Mouse (Mus musculus) limb, embryonic 14.5 days (tissue): ENCODE data around the gene Pip4k2a. TPM values are rescaled to one million over a fixed set of nuclear protein-coding genes. Genes with fewer than 3 reads are reported as not detected.

Source experiments
- ATAC-seq: fragments of 200-750 bp; cut with Nextera tagmentation; 2 replicates; pipeline ENCODE4 v1.8.0; 2017; ENCODE audit warnings: low read depth, moderate number of reproducible peaks, moderate TSS enrichment; ENCODE audit not compliant: low FRiP score
- DNase-seq: peaks from one replicate; pipeline ENCODE4 v3.0.0-alpha.2; 2015; ENCODE audit warnings: low spot score
- H3K27ac ChIP-seq: fragments of 300-500 bp; sonication (generic); replicated peaks from 2 replicates; pipeline ENCODE4 v1.5.1; 2014; ENCODE audit warnings: low read depth, mild to moderate bottlenecking, low read length, moderate library complexity, mixed read lengths
- H3K27me3 ChIP-seq: fragments of 300-500 bp; sonication (generic); 2 replicates; pipeline ENCODE4 v1.6.1; 2014; ENCODE audit warnings: low read length, mixed read lengths; ENCODE audit not compliant: control insufficient read depth, insufficient read depth
- H3K36me3 ChIP-seq: fragments of 300-500 bp; sonication (generic); 2 replicates; pipeline ENCODE4 v1.6.1; 2014; ENCODE audit warnings: mild to moderate bottlenecking, low read length, moderate library complexity, mixed read lengths; ENCODE audit not compliant: control insufficient read depth, insufficient read depth
- H3K4me1 ChIP-seq: fragments of 300-500 bp; sonication (generic); 2 replicates; pipeline ENCODE4 v1.6.1; 2014; ENCODE audit warnings: antibody characterized with exemption, low read length, mixed read lengths; ENCODE audit not compliant: control insufficient read depth, insufficient read depth
- H3K4me2 ChIP-seq: fragments of 300-500 bp; sonication (generic); replicated peaks from 2 replicates; pipeline ENCODE4 v1.6.1; 2014; ENCODE audit warnings: low read depth, mild to moderate bottlenecking, low read length, moderate library complexity; ENCODE audit not compliant: severe bottlenecking
- H3K4me3 ChIP-seq: fragments of 300-500 bp; sonication (generic); replicated peaks from 2 replicates; pipeline ENCODE4 v1.5.1; 2014; ENCODE audit warnings: low read length
- H3K9ac ChIP-seq: fragments of 300-500 bp; sonication (generic); 2 replicates; pipeline ENCODE4 v1.6.1; 2014; ENCODE audit warnings: mild to moderate bottlenecking, low read depth, low read length, moderate library complexity; ENCODE audit not compliant: severe bottlenecking
- H3K9me3 ChIP-seq: fragments of 300-500 bp; sonication (generic); 2 replicates; pipeline ENCODE4 v1.6.1; 2016; ENCODE audit warnings: low read length; ENCODE audit not compliant: control insufficient read depth
- POLR2A ChIP-seq: fragments of 200-500 bp; IDR thresholded peaks from 2 replicates; pipeline ENCODE4 v1.8.0; 2012; ENCODE audit warnings: inconsistent platforms, mild to moderate bottlenecking, moderate library complexity, borderline replicate concordance; ENCODE audit not compliant: insufficient read depth, insufficient read length; ENCODE audit errors: extremely low read depth
- WGBS: fragments of 180-500 bp; shearing (Covaris S2); extraction: QIAGEN DNeasy Blood & Tissue Kit; methylation state at CpG from one replicate; pipeline ENCODE4 v1.1.7; 2014; 5-methylcytosine and 5-hydroxymethylcytosine counted together
- polyA plus RNA-seq, 2 experiments: library from polyadenylated mRNA; depleted of rRNA in 1 of 2; stranded (reverse) in 1 of 2; unstranded in 1 of 2; fragments of >200 nt; fragmentation: Nextera tagmentation in 1 of 2; extraction: Ambion mirVana in 1 of 2; gene quantifications; 2 replicates each; pipeline versions ENCODE4 v1.2.1 to v1.2.3; 2012 to 2014

Gene Pip4k2a
- polyA plus RNA-seq, 2 experiments, result 12.1 to 13.2 TPM

- DNase-seq, result no peak
- Histone ChIP-seq H3K4me3 (no peak overlapping the region), H3K4me1 (peaks cover 10% of the 10 kb centered on the region; the same call in 1 of the 2 replicates), H3K36me3 (no peaks in the 10 kb centered on the region), H3K4me2 (no peak overlapping the region), H3K9me3 (no peaks in the 10 kb centered on the region), H3K27me3 (no peaks in the 10 kb centered on the region), H3K27ac (no peak overlapping the region), H3K9ac (no peak overlapping the region)
- 29% methylated on average over 3 of the region's 3 CpGs for WGBS
- no peak for ATAC-seq
- no peak for TF ChIP-seq POLR2A
Measured at GRCm38 (mm10) chr2:18913642-18914041, 84.3 kb downstream of the Pip4k2a start.

GRCm38 (mm10) chr2:18911251-18911934, 86.5 kb downstream of the Pip4k2a start:
- Histone ChIP-seq H3K36me3 (no peaks in the 10 kb centered on the region), H3K4me3 (no peak overlapping the region), H3K9me3 (no peaks in the 10 kb centered on the region), H3K4me1 (peaks cover 9% of the 10 kb centered on the region; the same call in 1 of the 2 replicates), H3K4me2 (no peak overlapping the region), H3K9ac (no peak overlapping the region), H3K27ac (no peak overlapping the region), H3K27me3 (no peaks in the 10 kb centered on the region)
- no peak for DNase-seq
- TF ChIP-seq POLR2A, result no peak
- WGBS, result 89% methylated on average over 6 of the region's 6 CpGs
- ATAC-seq, result no peak

- Histone ChIP-seq H3K27ac (no peak overlapping the region), H3K4me1 (peaks cover 6% of the 10 kb centered on the region; the same call in 1 of the 2 replicates), H3K4me3 (no peak overlapping the region), H3K9me3 (no peaks in the 10 kb centered on the region), H3K27me3 (no peaks in the 10 kb centered on the region), H3K36me3 (no peaks in the 10 kb centered on the region), H3K9ac (no peak overlapping the region), H3K4me2 (no peak overlapping the region)
- ATAC-seq (no peak), DNase-seq (no peak)
- 82% methylated on average over 6 of the region's 6 CpGs for WGBS
- no peak for TF ChIP-seq POLR2A
Measured at GRCm38 (mm10) chr2:18910209-18910608, 87.7 kb downstream of the Pip4k2a start.

- no peak overlapping the region for H3K9ac ChIP-seq
- H3K4me2 ChIP-seq, result no peak overlapping the region
- H3K4me1 ChIP-seq, result peaks cover 6% of the 10 kb centered on the region; the same call in 1 of the 2 replicates
- ATAC-seq (no peak), DNase-seq (no peak)
- no peaks in the 10 kb centered on the region for H3K36me3 ChIP-seq
- no peak overlapping the region for H3K27ac ChIP-seq
- H3K4me3 ChIP-seq, result no peak overlapping the region
- no peaks in the 10 kb centered on the region for H3K9me3 ChIP-seq
- H3K27me3 ChIP-seq, result no peaks in the 10 kb centered on the region
- WGBS, result 84% methylated on average over 6 of the region's 6 CpGs
- no peak for TF ChIP-seq POLR2A
Measured at GRCm38 (mm10) chr2:18909713-18910112, 88.2 kb downstream of the Pip4k2a start.

GRCm38 (mm10) chr2:18907269-18907668, 90.7 kb downstream of the Pip4k2a start:
- Histone ChIP-seq H3K9me3 (no peaks in the 10 kb centered on the region), H3K4me1 (no peaks in the 10 kb centered on the region; the same call in 1 of the 2 replicates), H3K27ac (no peak overlapping the region), H3K4me3 (no peak overlapping the region), H3K4me2 (no peak overlapping the region), H3K36me3 (no peaks in the 10 kb centered on the region), H3K9ac (no peak overlapping the region), H3K27me3 (no peaks in the 10 kb centered on the region)
- no peak for ATAC-seq
- WGBS, result 57% methylated on average over 8 of the region's 8 CpGs
- no peak for DNase-seq
- TF ChIP-seq POLR2A, result no peak
